20 mouse cellular contexts compared by ENCODE assay signal in the genomic region with DNA sequence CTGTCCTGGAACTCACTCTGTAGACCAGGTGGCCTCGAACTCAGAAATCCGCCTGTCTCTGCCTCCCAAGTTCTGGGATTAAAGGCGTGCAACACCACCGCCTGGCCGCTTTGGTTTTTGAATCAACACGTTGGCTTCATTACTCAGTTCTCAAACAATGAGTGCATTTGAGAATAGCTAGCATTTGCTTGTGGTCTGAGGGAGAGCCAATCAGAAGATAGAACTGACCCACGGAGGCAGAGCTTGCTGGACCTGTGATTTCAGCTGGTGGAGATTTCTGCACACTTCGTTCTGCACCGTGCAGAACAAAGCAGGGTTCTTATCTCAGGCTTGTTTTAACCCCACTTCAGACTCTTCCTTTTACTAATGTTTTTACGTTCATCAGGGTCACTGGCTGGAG.
"Had no signal": no experiment of that assay in that cellular context is flagged by ENCODE, and none has a peak within 500 bp of the region (broad histone marks: within the 10 kb centered on the region; RNA-seq: fewer than 3 reads in every experiment).

No protein-coding gene starts in this region.

- H3K4me2 ChIP-seq: limb, embryonic 12.5 days; limb, embryonic 15.5 days; liver, embryonic 11.5 days; lung, embryonic 14.5 days; midbrain, embryonic 12.5 days; midbrain, embryonic 15.5 days; neural tube, embryonic 12.5 days; stomach, embryonic 15.5 days had no signal

- H3K27me3 ChIP-seq: limb, embryonic 12.5 days; limb, embryonic 15.5 days; midbrain, embryonic 15.5 days; neural tube, embryonic 12.5 days; stomach, embryonic 15.5 days had no signal

- ATAC-seq: liver, postnatal 0 days; lung, postnatal 0 days; midbrain, embryonic 15.5 days had no signal

- H3K9ac ChIP-seq: limb, embryonic 12.5 days; limb, embryonic 15.5 days; liver, embryonic 14.5 days; liver, postnatal 0 days; lung, embryonic 14.5 days; midbrain, embryonic 12.5 days; midbrain, embryonic 15.5 days; neural tube, embryonic 12.5 days; stomach, embryonic 15.5 days had no signal

- H3K4me3 ChIP-seq: limb, embryonic 12.5 days; limb, embryonic 15.5 days; midbrain, embryonic 12.5 days; midbrain, embryonic 15.5 days; neural tube, embryonic 12.5 days; stomach, embryonic 15.5 days had no signal

- H3K27ac ChIP-seq: kidney, postnatal 0 days; limb, embryonic 12.5 days; limb, embryonic 15.5 days; liver, embryonic 14.5 days; macrophage; midbrain, embryonic 12.5 days; midbrain, embryonic 15.5 days; neural tube, embryonic 12.5 days; stomach, embryonic 15.5 days had no signal

- H3K4me1 ChIP-seq: midbrain, embryonic 15.5 days; neural tube, embryonic 12.5 days had no signal

- H3K9me3 ChIP-seq: limb, embryonic 12.5 days; limb, embryonic 15.5 days; midbrain, embryonic 12.5 days; midbrain, embryonic 15.5 days; neural tube, embryonic 12.5 days; stomach, embryonic 15.5 days had no signal

- DNase-seq: kidney, postnatal 25 days; left cerebral cortex, postnatal 4 days; liver, postnatal 0 days; lung, embryonic 14.5 days; retina, postnatal 1 day; right cerebral cortex, postnatal 25 days; spleen, adult 18-20 months; thymus, adult 18-20 months; thymus, postnatal 36 days had no signal

- H3K36me3 ChIP-seq: midbrain, embryonic 15.5 days had no signal
